Mouse (Mus musculus) CD4-positive naive resting alpha-beta T cell, adult 76 days (primary cell): ENCODE results near the gene Vps52. TPM values are rescaled to one million over a fixed set of nuclear protein-coding genes. Genes with fewer than 3 reads are reported as not detected.

ENCODE experiments used
- total RNA-seq: library from RNA; stranded (reverse); gene quantifications from one replicate; pipeline ENCODE4 v1.2.4, GENCODE M21; 2023

The Vps52 gene
- total RNA-seq = 60.4 TPM

GRCm38 (mm10) chr17:33955555-33956214, at the start of gene Vps52, which contains the start of gene Rps18:
Gene Vps52, plus strand, starts transcription at chr17:33955812.
Gene Rps18, minus strand, starts transcription at chr17:33956001.

GRCm38 (mm10) chr17:33909077-33909868, 46.3 kb upstream of the Vps52 start, which contains the start of gene Daxx:
Gene Daxx, plus strand, starts transcription at chr17:33909414.

GRCm38 (mm10) chr17:33915671-33916250, 39.9 kb upstream of the Vps52 start, which contains the start of the genes Tapbp and Zbtb22:
Gene Tapbp, plus strand, starts transcription at chr17:33915899.
Gene Zbtb22, plus strand, starts transcription at chr17:33915904.

GRCm38 (mm10) chr17:33929371-33930279, 26.0 kb upstream of the Vps52 start, which contains the start of gene Rgl2:
Gene Rgl2, plus strand, starts transcription at chr17:33929543.

GRCm38 (mm10) chr17:33940206-33940805, 15.3 kb upstream of the Vps52 start, which contains the start of the genes Pfdn6 and Wdr46:
Gene Pfdn6, minus strand, starts transcription at chr17:33940343.
Gene Wdr46, plus strand, starts transcription at chr17:33940660.

GRCm38 (mm10) chr17:33951021-33951946, 4.3 kb upstream of the Vps52 start, which contains the start of gene B3galt4:
Gene B3galt4, minus strand, starts transcription at chr17:33951488.

GRCm38 (mm10) chr17:34000150-34000537, 44.5 kb downstream of the Vps52 start, which contains the start of gene H2-K1:
Gene H2-K1, minus strand, starts transcription at chr17:34000347.

Other genes with a start within 250 kb of the Vps52 start
- 60.8 TPM for gene March2, start 237.1 kb upstream of the Vps52 start, total RNA-seq
- 239 TPM for gene Rab11b, start 195.3 kb upstream of the Vps52 start, total RNA-seq
- gene Angptl4, start 174.0 kb upstream of the Vps52 start, total RNA-seq = 0.73 TPM
- 2.0 TPM for gene Kank3, start 145.3 kb upstream of the Vps52 start, total RNA-seq
- gene Rps28, start 131.2 kb upstream of the Vps52 start, total RNA-seq = 4,743 TPM
- gene Ndufa7, start 131.2 kb upstream of the Vps52 start, total RNA-seq = 141 TPM
- gene Cd320, start 112.7 kb upstream of the Vps52 start, total RNA-seq = 5.4 TPM
- not detected for gene Gm7029, start 82.0 kb upstream of the Vps52 start, total RNA-seq
- 8.8 TPM for gene Kifc1, start 65.2 kb upstream of the Vps52 start, total RNA-seq
- 0.76 TPM for gene Platr17, start 50.7 kb upstream of the Vps52 start, total RNA-seq
- 59.3 TPM for gene Daxx, start 46.4 kb upstream of the Vps52 start, total RNA-seq
- gene Tapbp, start 39.9 kb upstream of the Vps52 start, total RNA-seq = 295 TPM
- gene Zbtb22, start 39.9 kb upstream of the Vps52 start, total RNA-seq = 30.9 TPM
- gene Rgl2, start 26.3 kb upstream of the Vps52 start, total RNA-seq = 151 TPM
- 53.9 TPM for gene Pfdn6, start 15.5 kb upstream of the Vps52 start, total RNA-seq
- gene Wdr46, start 15.2 kb upstream of the Vps52 start, total RNA-seq = 50.8 TPM
- gene B3galt4, start 4.3 kb upstream of the Vps52 start, total RNA-seq = 12.2 TPM
- gene Rps18, start 189 bp downstream of the Vps52 start, total RNA-seq = 2,154 TPM
- gene H2-K1, start 44.5 kb downstream of the Vps52 start, total RNA-seq = 5,034 TPM
- 33.7 TPM for gene Ring1, start 68.9 kb downstream of the Vps52 start, total RNA-seq
- 127 TPM for gene H2-Ke6, start 72.2 kb downstream of the Vps52 start, total RNA-seq
- gene Slc39a7, start 75.9 kb downstream of the Vps52 start, total RNA-seq = 76.3 TPM
- 107 TPM for gene Rxrb, start 76.0 kb downstream of the Vps52 start, total RNA-seq
- 34.2 TPM for gene Col11a2, start 83.6 kb downstream of the Vps52 start, total RNA-seq
- gene H2-Oa, start 136.5 kb downstream of the Vps52 start, total RNA-seq = 18.9 TPM
- gene H2-DMa, start 163.7 kb downstream of the Vps52 start, total RNA-seq = 66.2 TPM
- 332 TPM for gene Brd2, start 166.8 kb downstream of the Vps52 start, total RNA-seq
- 84.4 TPM for gene H2-DMb2, start 187.5 kb downstream of the Vps52 start, total RNA-seq
- 38.3 TPM for gene H2-DMb1, start 197.3 kb downstream of the Vps52 start, total RNA-seq
- gene Tap1, start 231.7 kb downstream of the Vps52 start, total RNA-seq = 157 TPM
- gene Psmb9, start 232.0 kb downstream of the Vps52 start, total RNA-seq = 98.4 TPM
- gene Psmb8, start 241.9 kb downstream of the Vps52 start, total RNA-seq = 178 TPM
- gene Tap2, start 247.7 kb downstream of the Vps52 start, total RNA-seq = 125 TPM